Mouse (Mus musculus): ENCODE measurements at regions not wholly inside any gene's neighbourhood (a gene's known extent, or its start where the extent isn't known, plus 50 kb on each side); places are given as distances from the start of the nearest gene placed in this dataset.

GRCm38 (mm10) chr3:113169000-113169399 is 89.6 kb downstream of the Amy2a5 start:
- in situ Hi-C loops (cut with MboI, MseI), result loop anchor here in 1 of 2 experiments (25.0 kb wide), 1 partner anchor 368 kb away; the partner anchor contains the start of gene Amy2a1

- in situ Hi-C loops (cut with MboI, MseI), result loop anchor here in 1 of 2 experiments (25.0 kb wide), 1 partner anchor 375 kb away; the partner anchor contains the start of gene Amy2a1
Measured at GRCm38 (mm10) chr3:113162300-113162699, 96.3 kb downstream of the Amy2a5 start.
